Mouse (Mus musculus) monocyte, adult 5-6 weeks (primary cell): Measurements from ENCODE around the gene Ccdc92. TPM values are rescaled to one million over a fixed set of nuclear protein-coding genes. Genes with fewer than 3 reads are reported as not detected.

Experiments
- ATAC-seq: fragments of 153-309, 156-312 bp; replicated peaks from 2 replicates; pipeline ENCODE4 v1.8.0; 2017; ENCODE audit warnings: mild to moderate bottlenecking; ENCODE audit not compliant: low TSS enrichment, insufficient number of reproducible peaks, severe bottlenecking, poor library complexity, low FRiP score
- total RNA-seq: library from RNA; stranded (forward); fragments of 200-1000, 200-491, 200-594 nt; gene quantifications from 3 replicates; pipeline ENCODE4 v1.2.3, GENCODE M21; 2017

Ccdc92 gene
- total RNA-seq, 1 experiment from 2014 or later: 1.6 TPM

DNA sequence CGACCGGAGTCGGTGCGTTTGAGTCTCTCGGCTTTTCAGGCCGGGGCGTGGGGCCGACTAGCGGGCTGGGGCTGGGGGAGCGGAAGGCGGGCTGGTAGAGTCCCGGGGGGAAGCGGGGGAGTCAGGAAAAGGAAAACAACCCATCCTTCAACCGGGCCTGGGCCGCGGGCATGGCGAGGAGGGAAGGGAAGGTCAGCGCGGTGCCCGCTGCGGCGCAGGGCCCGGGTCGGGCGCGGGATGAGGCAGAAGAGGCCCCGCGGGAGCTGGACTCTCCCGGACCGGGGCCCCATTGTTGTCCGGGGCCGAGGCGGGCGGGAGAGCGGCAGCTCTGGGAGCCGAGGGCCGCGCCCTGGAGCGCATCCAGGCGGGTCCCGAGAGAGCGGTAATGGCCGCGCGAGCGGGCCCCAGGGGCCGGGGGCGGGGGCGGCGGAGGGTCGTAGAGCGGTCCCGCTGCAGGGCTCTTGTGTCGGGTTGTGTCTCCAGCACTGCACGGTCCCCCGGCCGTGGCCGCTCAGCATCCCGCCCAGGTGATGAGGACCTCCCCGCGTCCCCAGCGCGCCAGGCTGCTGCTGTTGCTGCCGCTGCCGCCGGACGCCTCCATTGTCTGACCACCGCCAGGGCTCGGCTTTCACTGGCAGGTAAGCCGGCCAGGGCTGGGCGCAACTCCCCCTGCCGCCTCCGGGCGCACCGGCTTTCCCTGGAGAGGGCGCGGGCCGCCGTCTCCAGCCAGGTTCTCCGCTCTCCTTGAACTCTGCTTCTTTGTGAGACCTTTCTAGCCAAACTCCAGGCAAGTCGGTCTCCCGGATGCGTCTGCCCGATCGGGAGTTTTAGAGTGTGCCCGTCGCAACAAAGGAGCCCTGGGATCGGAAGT lies 882 bp upstream of the Ccdc92 start:
- ATAC-seq: no peak

DNA sequence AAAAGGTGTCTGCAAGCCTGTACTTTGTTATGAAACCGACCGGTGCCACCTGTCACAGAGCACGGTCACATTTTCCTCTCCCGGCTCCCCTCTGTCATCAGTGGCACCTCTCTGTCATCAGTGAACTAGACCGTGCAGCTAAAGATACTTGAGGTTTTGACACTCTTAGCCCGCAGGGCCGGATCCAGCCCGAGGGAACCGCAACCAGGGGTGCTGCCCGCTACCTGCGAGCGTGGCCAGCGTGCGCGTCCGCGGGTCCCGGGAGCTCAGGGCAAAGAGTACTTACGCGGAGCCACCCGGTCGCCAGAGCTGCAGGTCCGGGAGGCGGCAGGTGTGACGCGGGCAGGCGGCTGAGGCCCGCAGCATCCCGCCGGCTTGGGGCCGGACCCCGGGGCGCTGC lies 761 bp downstream of the Ccdc92 start:
- ATAC-seq: no peak; the same call in 1 of the 2 replicates

DNA sequence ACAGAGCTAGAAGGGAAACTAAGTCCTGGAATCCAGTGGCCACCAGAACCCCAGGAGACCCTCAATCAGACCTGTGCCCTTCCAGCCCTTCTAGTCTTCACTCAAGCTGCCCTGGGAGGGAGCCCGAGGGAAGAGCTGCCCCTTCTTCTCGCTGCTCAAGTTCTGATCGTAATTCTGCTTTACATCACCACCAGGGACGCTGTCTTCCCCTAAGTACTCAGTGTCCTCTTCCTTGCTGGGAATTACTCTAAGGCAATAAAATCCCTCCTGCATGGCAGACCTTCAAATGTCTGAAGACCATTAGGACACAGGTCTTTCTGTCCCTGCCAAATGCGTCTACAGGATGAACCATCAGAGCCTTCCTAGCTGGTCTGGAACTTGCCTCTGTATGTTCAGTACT lies 2.2 kb downstream of the Ccdc92 start:
- no peak for ATAC-seq

- ATAC-seq: no peak
Observed at GRCm38 (mm10) chr5:124854202-124854601, 8.0 kb downstream of the Ccdc92 start.

- ATAC-seq: no peak
Observed at GRCm38 (mm10) chr5:124853079-124853478, 9.1 kb downstream of the Ccdc92 start.

DNA sequence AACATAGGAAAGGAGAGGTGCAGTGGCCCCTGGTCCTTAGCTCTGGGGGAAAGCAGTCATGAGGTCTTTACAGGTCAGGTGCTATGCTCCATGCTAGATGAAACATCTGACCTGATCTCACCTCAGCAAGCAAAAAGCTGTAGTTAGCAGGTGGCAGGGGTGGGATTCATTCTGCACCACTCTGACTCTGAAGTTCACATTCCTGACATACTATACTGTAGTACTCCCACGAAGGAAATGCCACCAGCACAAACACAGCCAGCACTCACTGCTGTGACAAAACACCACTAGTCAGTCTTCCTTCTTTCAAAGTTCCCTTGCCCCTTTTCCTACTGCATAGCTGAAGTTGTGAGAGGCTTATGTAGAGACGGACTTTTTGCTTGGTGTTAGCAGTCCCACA lies 9.9 kb downstream of the Ccdc92 start:
- ATAC-seq: no peak

GRCm38 (mm10) chr5:124851572-124851971 lies 10.7 kb downstream of the Ccdc92 start:
- ATAC-seq: no peak

DNA sequence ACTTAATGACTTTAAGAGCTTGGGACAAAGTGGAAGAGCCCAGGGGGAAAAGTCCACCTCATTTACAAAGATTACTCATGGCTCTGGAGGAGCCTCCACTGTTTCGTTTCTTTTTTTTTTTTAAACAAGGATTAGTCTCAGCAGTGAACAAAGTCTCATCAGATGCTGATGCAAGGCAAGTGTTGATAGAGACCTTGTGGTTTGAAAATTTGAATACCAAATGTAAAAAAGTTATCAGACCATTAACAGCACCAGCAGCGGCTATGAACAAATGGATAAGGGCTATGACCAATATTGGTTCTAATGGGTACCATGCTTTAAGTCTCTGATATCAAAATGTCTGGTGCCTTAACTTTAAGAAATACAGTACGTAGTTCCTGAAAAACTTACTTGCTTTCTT lies 13.2 kb downstream of the Ccdc92 start:
- ATAC-seq: no peak

DNA sequence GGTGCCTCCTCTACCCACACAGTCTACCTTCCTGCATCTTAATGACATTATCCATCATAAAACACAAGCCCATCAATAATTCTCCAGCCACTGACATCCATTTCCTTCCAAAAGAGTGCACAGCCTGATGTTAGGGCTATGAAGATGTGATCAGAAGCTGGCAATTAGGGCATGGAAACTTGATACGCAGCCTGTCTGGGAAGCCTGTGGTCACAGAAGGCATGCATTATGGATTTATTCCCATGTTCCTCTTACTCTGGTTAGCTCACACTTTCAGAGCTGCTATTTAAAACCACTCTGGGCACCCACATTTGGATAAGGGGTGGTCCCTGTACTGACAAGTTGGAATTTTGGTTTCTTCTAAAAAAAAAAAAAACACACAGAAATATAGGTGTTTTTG lies 15.2 kb downstream of the Ccdc92 start:
- no peak for ATAC-seq

DNA sequence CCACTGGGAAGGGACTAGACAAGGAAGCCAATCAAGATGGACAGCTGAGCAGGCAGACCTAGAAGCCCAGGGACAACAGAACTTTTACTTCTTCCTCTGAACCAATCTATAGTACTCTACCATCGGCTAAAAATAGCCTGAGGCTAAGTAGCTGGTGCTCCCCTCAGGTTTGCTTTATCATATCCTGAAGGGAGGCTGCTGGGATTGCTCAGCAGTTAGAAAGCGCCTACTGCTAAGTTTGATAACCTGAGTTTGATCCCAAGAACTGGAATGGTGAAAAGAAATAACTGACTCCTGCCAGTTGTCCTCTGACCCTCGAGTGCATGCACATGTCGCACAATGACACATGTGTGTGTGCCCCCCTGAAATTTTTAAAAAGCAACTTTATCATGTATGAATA lies 17.3 kb downstream of the Ccdc92 start:
- ATAC-seq: no peak

DNA sequence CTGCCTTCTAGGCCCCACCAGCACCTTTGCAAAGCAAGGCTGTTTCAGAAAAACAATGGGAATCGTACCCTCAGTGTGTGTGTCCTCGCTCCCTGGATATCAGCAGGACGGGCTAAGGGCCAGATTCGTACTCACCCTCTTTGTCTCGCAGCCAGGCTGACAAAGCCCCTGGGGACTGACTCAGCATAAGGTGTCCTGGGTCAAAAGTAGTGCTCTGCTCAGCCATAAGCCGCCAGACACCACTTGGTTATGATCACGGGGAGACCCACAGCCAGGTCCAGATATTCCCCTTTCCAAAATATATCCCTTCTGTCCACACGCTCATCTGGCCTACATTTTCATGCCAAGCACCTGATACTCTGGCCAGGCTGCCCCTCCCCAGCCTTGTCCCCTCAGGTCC lies 18.8 kb downstream of the Ccdc92 start:
- no peak for ATAC-seq

GRCm38 (mm10) chr5:124840669-124841068 lies 21.6 kb downstream of the Ccdc92 start:
- ATAC-seq: no peak

DNA sequence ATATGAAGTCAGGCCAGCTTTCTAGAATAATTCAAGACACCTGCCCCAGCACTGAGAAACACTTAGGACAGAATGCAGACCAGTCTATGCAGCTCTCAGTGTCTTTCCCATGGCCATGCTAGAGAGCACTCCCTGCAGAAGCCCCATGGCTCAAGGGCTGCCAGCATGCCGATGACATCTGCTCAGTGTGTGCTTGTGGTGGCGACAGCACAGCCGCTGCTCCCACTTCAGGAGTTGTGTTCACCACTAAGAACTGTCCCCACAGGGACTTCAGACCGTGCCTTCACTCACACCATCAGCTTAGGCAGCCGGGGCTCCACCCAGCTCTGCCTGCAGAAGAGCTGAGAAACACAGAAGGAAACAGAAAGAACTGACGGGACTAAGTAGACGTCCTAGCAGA lies 22.0 kb downstream of the Ccdc92 start:
- ATAC-seq: no peak

DNA sequence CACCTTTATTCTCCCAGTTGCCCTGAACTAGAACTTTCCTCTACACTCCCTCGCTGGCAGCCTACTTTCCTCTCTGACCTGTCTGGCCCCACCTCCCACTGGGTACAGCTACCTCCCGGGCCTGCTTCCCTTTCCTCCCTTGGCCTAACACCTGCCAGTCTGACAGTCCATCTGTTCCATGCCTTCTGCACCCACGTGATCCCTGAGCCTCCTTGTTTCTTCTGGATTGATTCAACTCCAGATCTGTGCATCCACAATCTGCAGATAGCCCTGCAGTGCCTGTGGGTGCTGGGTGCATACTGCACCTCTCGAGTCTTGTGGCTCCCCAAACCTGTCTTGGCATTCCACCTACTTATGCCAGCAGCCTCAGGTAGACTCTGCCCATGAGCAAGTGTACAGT lies 25.6 kb downstream of the Ccdc92 start:
- no peak for ATAC-seq

DNA sequence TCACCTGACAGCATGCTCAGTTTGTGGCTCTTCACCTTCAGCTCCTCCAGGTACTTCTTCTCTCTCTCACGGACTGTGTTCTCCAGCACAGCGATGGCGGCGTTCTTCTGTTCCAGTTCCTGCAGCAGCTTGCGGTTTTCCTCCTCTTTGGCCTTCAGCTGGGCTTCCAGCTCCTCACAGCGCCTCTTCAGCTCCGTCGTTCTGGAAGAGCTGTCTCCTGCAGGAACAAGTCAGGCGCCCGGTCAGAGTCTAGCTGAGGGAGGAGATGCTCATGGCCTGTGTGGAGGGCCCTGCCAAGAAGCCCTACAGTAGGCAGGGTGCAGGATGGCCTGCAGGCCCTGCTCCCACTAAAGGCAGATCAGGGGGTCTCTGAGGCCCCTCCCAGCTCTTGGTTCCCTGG lies 26.1 kb downstream of the Ccdc92 start:
- no peak for ATAC-seq

DNA sequence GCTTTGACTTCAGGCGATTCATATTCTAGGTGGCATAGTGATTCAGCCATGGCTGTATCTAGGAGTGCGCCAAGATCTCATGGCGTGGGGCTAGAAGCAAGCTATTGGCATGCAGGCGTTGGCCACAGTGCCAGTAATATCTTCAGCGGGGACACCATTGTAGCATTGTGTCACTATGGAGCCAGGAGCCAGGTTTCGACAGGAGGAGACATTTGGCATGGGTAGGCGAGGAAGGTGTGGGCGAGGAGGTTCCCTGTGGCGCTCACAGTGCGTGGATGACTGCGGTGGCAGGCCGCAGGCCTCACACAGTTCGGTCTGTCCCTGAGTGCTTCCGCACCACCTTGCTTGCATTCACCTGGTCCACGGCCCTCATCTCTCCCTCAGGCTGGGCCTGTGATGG lies 27.0 kb downstream of the Ccdc92 start:
- ATAC-seq: no peak

- ATAC-seq: no peak
Observed at GRCm38 (mm10) chr5:124830331-124830730, 31.9 kb downstream of the Ccdc92 start.

DNA sequence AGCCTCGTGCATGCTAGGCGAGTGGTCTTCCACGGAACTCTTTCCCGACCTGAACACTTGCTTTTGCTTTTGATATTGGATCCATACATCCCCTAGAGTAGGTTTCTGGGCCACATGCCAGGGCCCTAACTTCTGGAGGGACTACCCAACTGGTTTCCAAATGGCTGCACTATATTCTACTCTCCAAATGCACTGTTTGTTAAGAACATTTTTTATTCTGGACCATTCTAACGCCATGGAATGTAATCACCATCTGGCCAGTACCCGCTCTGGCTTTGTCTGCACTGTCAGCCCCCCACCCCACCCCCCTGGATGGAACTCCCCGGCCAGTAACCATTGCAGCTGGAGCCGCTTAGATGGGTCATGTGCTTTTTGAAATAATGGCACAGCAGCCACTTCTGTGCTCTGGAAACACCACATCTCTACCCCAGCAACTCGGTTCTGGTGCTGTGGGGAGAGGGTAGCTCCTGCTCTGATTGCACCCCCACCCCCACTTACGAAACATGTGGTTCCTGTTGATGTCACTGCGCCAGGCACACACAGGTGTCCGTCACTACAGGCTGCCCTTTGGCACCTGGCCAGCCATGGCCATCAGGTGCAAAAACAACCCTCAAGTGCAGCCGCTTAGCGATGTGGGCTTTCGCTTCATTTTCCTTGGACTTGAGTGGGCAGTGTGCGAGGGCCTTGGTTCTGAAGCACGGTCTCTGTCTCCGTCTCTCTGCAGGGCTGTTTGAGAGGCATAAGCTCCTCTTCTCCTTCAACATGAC lies 39.9 kb downstream of the Ccdc92 start:
- no peak for ATAC-seq

GRCm38 (mm10) chr5:124817050-124817449 lies 45.2 kb downstream of the Ccdc92 start:
- no peak for ATAC-seq

GRCm38 (mm10) chr5:124814797-124815196 lies 47.4 kb downstream of the Ccdc92 start:
- ATAC-seq: no peak
